Mouse (Mus musculus) adrenal gland (tissue): ENCODE results near the gene Fam167b.
"Not testable (repeated sequence)": the region's sequence is repeated elsewhere in the genome, so short reads cannot be mapped to it uniquely, and the experiment has no call there.

Experiments used
- intact Hi-C: fragments of 180-260 bp; cut with DNase I; formaldehyde crosslinking; loops from one replicate; pipeline ENCODE4 v1.15.1; 2025

Fam167b gene

GRCm38 (mm10) chr4:129565139-129565538 is 13.2 kb downstream of the Fam167b start:
- intact Hi-C loops: no loop called here

- intact Hi-C loops: no loop called here
Measured at GRCm38 (mm10) chr4:129563718-129564117, 14.6 kb downstream of the Fam167b start.

GRCm38 (mm10) chr4:129561184-129561583 is 17.2 kb downstream of the Fam167b start:
- intact Hi-C loops: no loop called here

- intact Hi-C loops: no loop called here
Measured at GRCm38 (mm10) chr4:129558321-129558955, 19.9 kb downstream of the Fam167b start.

GRCm38 (mm10) chr4:129557256-129557808 is 21.0 kb downstream of the Fam167b start:
- intact Hi-C loops: no loop called here

GRCm38 (mm10) chr4:129556532-129557223 is 21.7 kb downstream of the Fam167b start:
- intact Hi-C loops: no loop called here

GRCm38 (mm10) chr4:129555862-129556531 is 22.4 kb downstream of the Fam167b start:
- intact Hi-C loops: no loop called here

GRCm38 (mm10) chr4:129555421-129555861 is 22.9 kb downstream of the Fam167b start:
- intact Hi-C loops: no loop called here

GRCm38 (mm10) chr4:129554512-129554911 is 23.8 kb downstream of the Fam167b start:
- intact Hi-C loops: not testable (repeated sequence)

GRCm38 (mm10) chr4:129550295-129550694 is 28.1 kb downstream of the Fam167b start:
- intact Hi-C loops: no loop called here

GRCm38 (mm10) chr4:129549306-129549705 is 29.0 kb downstream of the Fam167b start:
- intact Hi-C loops: loop anchor here (10.0 kb wide), 1 partner anchor 55 kb away; the partner anchor contains the start of genes Eif3i and Tmem234

- intact Hi-C loops: loop anchor here (10.0 kb wide), 1 partner anchor 57 kb away; the partner anchor contains the start of genes Eif3i and Tmem234
Measured at GRCm38 (mm10) chr4:129547631-129548030, 30.7 kb downstream of the Fam167b start.

- intact Hi-C loops: loop anchor here (5.0 to 10.0 kb wide), 2 partner anchors 47 to 61 kb away; partner anchors contain the start of genes Eif3i and Tmem234
Measured at GRCm38 (mm10) chr4:129544106-129544505, 34.2 kb downstream of the Fam167b start.

GRCm38 (mm10) chr4:129542592-129543141 is 35.7 kb downstream of the Fam167b start, which contains the start of gene Hdac1:
Hdac1 (minus strand) TSS chr4:129542713.
- intact Hi-C loops: loop anchor here (5.0 to 10.0 kb wide), 2 partner anchors 45 to 62 kb away; partner anchors contain the start of genes Eif3i and Tmem234

GRCm38 (mm10) chr4:129541868-129542591 is 36.3 kb downstream of the Fam167b start:
- intact Hi-C loops: loop anchor here (5.0 to 10.0 kb wide), 2 partner anchors 45 to 63 kb away; partner anchors contain the start of genes Eif3i and Tmem234

- intact Hi-C loops: loop anchor here (5.0 to 10.0 kb wide), 2 partner anchors 43 to 65 kb away; partner anchors contain the start of genes Eif3i and Tmem234
Measured at GRCm38 (mm10) chr4:129540012-129540411, 38.3 kb downstream of the Fam167b start.

- intact Hi-C loops: loop anchor here (5.0 kb wide), 1 partner anchor 52 kb away; no protein-coding TSS in a partner anchor
Measured at GRCm38 (mm10) chr4:129528901-129529300, 49.4 kb downstream of the Fam167b start.
